Comparison of ENCODE assay signal across 14 mouse cellular contexts in genomic region chr5:5054270-5054669, GRCm38 (mm10).
"Had no signal": no experiment of that assay in that cellular context is flagged by ENCODE, and none has a peak within 500 bp of the region (broad histone marks: within the 10 kb centered on the region; RNA-seq: fewer than 3 reads in every experiment).

No protein-coding gene starts in this region.

- H3K4me3 ChIP-seq: left cerebral cortex, adult 2 months; limb, embryonic 10.5 days; liver, embryonic 12.5 days; midbrain, embryonic 10.5 days; neural tube, embryonic 12.5 days had no signal

- ATAC-seq: liver, embryonic 12.5 days had no signal

- H3K27ac ChIP-seq: left cerebral cortex, adult 2 months; limb, embryonic 10.5 days; liver, embryonic 12.5 days; midbrain, embryonic 10.5 days; neural tube, embryonic 12.5 days had no signal

- DNase-seq: kidney, postnatal 25 days; lung, embryonic 14.5 days; lung, postnatal 10 days; lung, postnatal 4 days; midbrain, embryonic 14.5 days; right cerebral cortex, postnatal 4 days; spleen, adult 18-20 months; thymus, adult 18-20 months; thymus, postnatal 14 days had no signal

- H3K4me2 ChIP-seq: liver, embryonic 12.5 days; lung, embryonic 14.5 days; neural tube, embryonic 12.5 days had no signal

- H3K9ac ChIP-seq: liver, embryonic 12.5 days; lung, embryonic 14.5 days; neural tube, embryonic 12.5 days had no signal

- H3K4me1 ChIP-seq: limb, embryonic 10.5 days; liver, embryonic 12.5 days; neural tube, embryonic 12.5 days had no signal

- H3K36me3 ChIP-seq: limb, embryonic 10.5 days; liver, embryonic 12.5 days; midbrain, embryonic 10.5 days; neural tube, embryonic 12.5 days had no signal

- H3K9me3 ChIP-seq: limb, embryonic 10.5 days; liver, embryonic 12.5 days; midbrain, embryonic 10.5 days; neural tube, embryonic 12.5 days had no signal

- H3K27me3 ChIP-seq: liver, embryonic 12.5 days; neural tube, embryonic 12.5 days had no signal
